Mouse (Mus musculus): ENCODE measurements at regions not wholly inside any gene's neighbourhood (a gene's known extent, or its start where the extent isn't known, plus 50 kb on each side); places are given as distances from the start of the nearest gene placed in this dataset.

- no peaks in the 10 kb centered on the region for H3K27me3 ChIP-seq (ENCODE audit: insufficient read depth, low read length)
- H3K4me1 ChIP-seq (replicated peaks; ENCODE audit: low read depth, low read length): no peaks in the 10 kb centered on the region; the same call in 1 of the 2 replicates
- no peaks in the 10 kb centered on the region for H3K36me3 ChIP-seq (ENCODE audit: insufficient read depth, low read length)
- no peaks in the 10 kb centered on the region for H3K9me3 ChIP-seq (ENCODE audit: low read length)
- TF ChIP-seq POU5F1 (IDR thresholded peaks at IDR 0.05; ENCODE audit: borderline replicate concordance, low read length): no peak
- no peak for TF ChIP-seq NANOG (IDR thresholded peaks at IDR 0.05; ENCODE audit: borderline replicate concordance, low read length)
- TF ChIP-seq CTCF (conservative IDR thresholded peaks at IDR 0.05; ENCODE audit: low read length): no peak
- H3K4me3 ChIP-seq (replicated peaks; ENCODE audit: low read length): no peak overlapping the region
Observed at GRCm38 (mm10) chr19:15127122-15127521, 529.3 kb upstream of the Tle4 start.

- no peaks in the 10 kb centered on the region for H3K27me3 ChIP-seq (ENCODE audit: insufficient read depth, low read length)
- H3K4me1 ChIP-seq (replicated peaks; ENCODE audit: low read depth, low read length): peaks cover 9% of the 10 kb centered on the region
- H3K4me3 ChIP-seq (replicated peaks; ENCODE audit: low read length): no peak overlapping the region
- H3K36me3 ChIP-seq (ENCODE audit: insufficient read depth, low read length): no peaks in the 10 kb centered on the region
- TF ChIP-seq NANOG (IDR thresholded peaks at IDR 0.05; ENCODE audit: borderline replicate concordance, low read length): peak; percentile 47; the same call in 1 of the 2 replicates
- TF ChIP-seq CTCF (conservative IDR thresholded peaks at IDR 0.05; ENCODE audit: low read length): no peak
- peaks cover 2% of the 10 kb centered on the region; the same call in 1 of the 2 replicates for H3K9me3 ChIP-seq (ENCODE audit: low read length)
Observed at GRCm38 (mm10) chr19:15108441-15109026, 510.7 kb upstream of the Tle4 start.

- TF ChIP-seq NANOG (IDR thresholded peaks at IDR 0.05; ENCODE audit: borderline replicate concordance, low read length) (no peak), CTCF (conservative IDR thresholded peaks at IDR 0.05; ENCODE audit: low read length) (no peak), POU5F1 (IDR thresholded peaks at IDR 0.05; ENCODE audit: borderline replicate concordance, low read length) (no peak)
- no peaks in the 10 kb centered on the region for H3K9me3 ChIP-seq (ENCODE audit: low read length)
- H3K36me3 ChIP-seq (ENCODE audit: insufficient read depth, low read length): no peaks in the 10 kb centered on the region
- H3K27me3 ChIP-seq (ENCODE audit: insufficient read depth, low read length): no peaks in the 10 kb centered on the region
- H3K4me3 ChIP-seq (replicated peaks; ENCODE audit: low read length): no peak overlapping the region
- no peaks in the 10 kb centered on the region for H3K4me1 ChIP-seq (replicated peaks; ENCODE audit: low read depth, low read length)
Observed at GRCm38 (mm10) chr19:15095054-15095453, 497.2 kb upstream of the Tle4 start.

- H3K4me1 ChIP-seq (replicated peaks; ENCODE audit: low read depth, low read length): no peaks in the 10 kb centered on the region
- H3K4me3 ChIP-seq (replicated peaks; ENCODE audit: low read length): no peak overlapping the region
Observed at GRCm38 (mm10) chr19:15093534-15093933, 495.7 kb upstream of the Tle4 start.

GRCm38 (mm10) chr19:15080638-15081037 is 482.8 kb upstream of the Tle4 start:
- TF ChIP-seq POU5F1 (IDR thresholded peaks at IDR 0.05; ENCODE audit: borderline replicate concordance, low read length) (no peak), NANOG (IDR thresholded peaks at IDR 0.05; ENCODE audit: borderline replicate concordance, low read length) (no peak), CTCF (conservative IDR thresholded peaks at IDR 0.05; ENCODE audit: low read length) (no peak)
- no peak overlapping the region for H3K4me3 ChIP-seq (replicated peaks; ENCODE audit: low read length)

More at GRCm38 (mm10) chr19:15093534-15093933, 495.7 kb upstream of the Tle4 start:
- Histone ChIP-seq H3K27me3 (ENCODE audit: insufficient read depth, low read length) (no peaks in the 10 kb centered on the region), H3K36me3 (ENCODE audit: insufficient read depth, low read length) (no peaks in the 10 kb centered on the region), H3K9me3 (ENCODE audit: low read length) (no peaks in the 10 kb centered on the region)
- TF ChIP-seq NANOG (IDR thresholded peaks at IDR 0.05; ENCODE audit: borderline replicate concordance, low read length) (no peak), POU5F1 (IDR thresholded peaks at IDR 0.05; ENCODE audit: borderline replicate concordance, low read length) (no peak), CTCF (conservative IDR thresholded peaks at IDR 0.05; ENCODE audit: low read length) (no peak)

GRCm38 (mm10) chr19:15057801-15058200 is 459.9 kb upstream of the Tle4 start:
- no peak overlapping the region for H3K4me3 ChIP-seq (replicated peaks; ENCODE audit: low read length)
- no peaks in the 10 kb centered on the region for H3K9me3 ChIP-seq (ENCODE audit: low read length)
- H3K27me3 ChIP-seq (ENCODE audit: insufficient read depth, low read length): no peaks in the 10 kb centered on the region
- peaks cover 5% of the 10 kb centered on the region for H3K4me1 ChIP-seq (replicated peaks; ENCODE audit: low read depth, low read length)
- no peaks in the 10 kb centered on the region for H3K36me3 ChIP-seq (ENCODE audit: insufficient read depth, low read length)
- TF ChIP-seq CTCF (conservative IDR thresholded peaks at IDR 0.05; ENCODE audit: low read length) (no peak), NANOG (IDR thresholded peaks at IDR 0.05; ENCODE audit: borderline replicate concordance, low read length) (no peak), POU5F1 (IDR thresholded peaks at IDR 0.05; ENCODE audit: borderline replicate concordance, low read length) (no peak)

More at GRCm38 (mm10) chr19:15080638-15081037, 482.8 kb upstream of the Tle4 start:
- H3K27me3 ChIP-seq (ENCODE audit: insufficient read depth, low read length): no peaks in the 10 kb centered on the region
- H3K4me1 ChIP-seq (replicated peaks; ENCODE audit: low read depth, low read length): no peaks in the 10 kb centered on the region
- H3K36me3 ChIP-seq (ENCODE audit: insufficient read depth, low read length): no peaks in the 10 kb centered on the region
- H3K9me3 ChIP-seq (ENCODE audit: low read length): no peaks in the 10 kb centered on the region

- no peaks in the 10 kb centered on the region for H3K27me3 ChIP-seq (ENCODE audit: insufficient read depth, low read length)
- no peak overlapping the region for H3K4me3 ChIP-seq (replicated peaks; ENCODE audit: low read length)
- no peaks in the 10 kb centered on the region for H3K9me3 ChIP-seq (ENCODE audit: low read length)
- no peaks in the 10 kb centered on the region for H3K36me3 ChIP-seq (ENCODE audit: insufficient read depth, low read length)
- peaks cover 5% of the 10 kb centered on the region for H3K4me1 ChIP-seq (replicated peaks; ENCODE audit: low read depth, low read length)
- TF ChIP-seq NANOG (IDR thresholded peaks at IDR 0.05; ENCODE audit: borderline replicate concordance, low read length): no peak
- TF ChIP-seq POU5F1 (IDR thresholded peaks at IDR 0.05; ENCODE audit: borderline replicate concordance, low read length): no peak
- no peak for TF ChIP-seq CTCF (conservative IDR thresholded peaks at IDR 0.05; ENCODE audit: low read length)
Observed at GRCm38 (mm10) chr19:15053582-15054141, 455.8 kb upstream of the Tle4 start.

GRCm38 (mm10) chr19:15052642-15053239 is 454.9 kb upstream of the Tle4 start:
- no peaks in the 10 kb centered on the region for H3K27me3 ChIP-seq (ENCODE audit: insufficient read depth, low read length)
- no peak for TF ChIP-seq CTCF (conservative IDR thresholded peaks at IDR 0.05; ENCODE audit: low read length)
- no peak for TF ChIP-seq NANOG (IDR thresholded peaks at IDR 0.05; ENCODE audit: borderline replicate concordance, low read length)
- no peak for TF ChIP-seq POU5F1 (IDR thresholded peaks at IDR 0.05; ENCODE audit: borderline replicate concordance, low read length)
- H3K4me3 ChIP-seq (replicated peaks; ENCODE audit: low read length): no peak overlapping the region
- H3K36me3 ChIP-seq (ENCODE audit: insufficient read depth, low read length): no peaks in the 10 kb centered on the region
- peaks cover 5% of the 10 kb centered on the region for H3K4me1 ChIP-seq (replicated peaks; ENCODE audit: low read depth, low read length)
- H3K9me3 ChIP-seq (ENCODE audit: low read length): no peaks in the 10 kb centered on the region
